Comparison of ENCODE assay signal across 20 mouse cellular contexts in the genomic region with DNA sequence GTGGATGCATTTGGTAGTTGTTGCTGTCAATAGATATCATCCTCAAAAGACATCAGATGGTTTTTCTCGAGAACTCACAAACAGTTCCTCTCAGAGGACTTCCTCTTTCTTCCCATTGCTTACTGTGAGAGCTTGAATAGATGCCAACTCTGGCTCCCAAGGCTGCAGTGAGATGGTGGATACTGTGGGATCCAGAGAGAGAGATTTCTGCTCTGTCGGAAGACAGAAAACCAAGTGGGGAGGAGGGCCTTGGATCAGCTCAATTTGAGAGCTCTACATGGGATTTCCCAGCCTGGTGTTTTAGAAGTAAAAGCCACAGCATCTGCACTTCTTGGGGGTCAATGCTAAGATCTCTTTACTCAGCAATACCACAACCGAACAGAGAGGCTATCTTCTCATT.
"Had no signal": no experiment of that assay in that cellular context is flagged by ENCODE, and none has a peak within 500 bp of the region (broad histone marks: within the 10 kb centered on the region; RNA-seq: fewer than 3 reads in every experiment).

No protein-coding gene starts in this region.

- H3K4me2 ChIP-seq: kidney, embryonic 15.5 days; limb, embryonic 12.5 days; limb, embryonic 15.5 days; liver, embryonic 11.5 days; midbrain, embryonic 12.5 days; midbrain, embryonic 15.5 days; neural tube, embryonic 13.5 days; stomach, embryonic 15.5 days had no signal

- H3K27me3 ChIP-seq: kidney, embryonic 15.5 days; limb, embryonic 12.5 days; limb, embryonic 15.5 days; midbrain, embryonic 12.5 days; midbrain, embryonic 15.5 days; neural tube, embryonic 13.5 days; stomach, embryonic 15.5 days had no signal

- H3K9ac ChIP-seq: kidney, embryonic 15.5 days; limb, embryonic 12.5 days; limb, embryonic 15.5 days; liver, embryonic 14.5 days; liver, postnatal 0 days; midbrain, embryonic 12.5 days; midbrain, embryonic 15.5 days; neural tube, embryonic 13.5 days; stomach, embryonic 15.5 days had no signal

- H3K9me3 ChIP-seq: kidney, embryonic 15.5 days; limb, embryonic 15.5 days; neural tube, embryonic 13.5 days; stomach, embryonic 15.5 days had no signal

- H3K27ac ChIP-seq: kidney, embryonic 15.5 days; limb, embryonic 12.5 days; limb, embryonic 15.5 days; liver, embryonic 14.5 days; macrophage; midbrain, embryonic 12.5 days; midbrain, embryonic 15.5 days; neural tube, embryonic 13.5 days; stomach, embryonic 15.5 days had no signal

- H3K4me3 ChIP-seq: kidney, embryonic 15.5 days; limb, embryonic 12.5 days; limb, embryonic 15.5 days; midbrain, embryonic 12.5 days; midbrain, embryonic 15.5 days; neural tube, embryonic 13.5 days; stomach, embryonic 15.5 days had no signal

- H3K4me1 ChIP-seq: kidney, embryonic 15.5 days; limb, embryonic 12.5 days; limb, embryonic 15.5 days; midbrain, embryonic 12.5 days; midbrain, embryonic 15.5 days; neural tube, embryonic 13.5 days; stomach, embryonic 15.5 days had no signal

- H3K36me3 ChIP-seq: kidney, embryonic 15.5 days; limb, embryonic 12.5 days; limb, embryonic 15.5 days; midbrain, embryonic 12.5 days; midbrain, embryonic 15.5 days; neural tube, embryonic 13.5 days; stomach, embryonic 15.5 days had no signal

- ATAC-seq: intestine, postnatal 0 days; liver, postnatal 0 days; midbrain, embryonic 15.5 days had no signal

- DNase-seq: kidney, adult 2 months; kidney, postnatal 14 days; kidney, postnatal 4 days; left cerebral cortex, postnatal 4 days; liver, postnatal 0 days; retina, postnatal 1 day; right cerebral cortex, postnatal 25 days; spleen, adult 18-20 months; thymus, postnatal 25 days had no signal
